Mouse (Mus musculus) megakaryocyte, adult 5-6 weeks (primary cell): ENCODE measurements around the gene Spon1. TPM values are rescaled to one million over a fixed set of nuclear protein-coding genes. Genes with fewer than 3 reads are reported as not detected.

Experiments
- ATAC-seq: 2 replicates; pipeline ENCODE4 v1.8.0; 2016; ENCODE audit warnings: mild to moderate bottlenecking, inconsistent platforms; ENCODE audit not compliant: poor library complexity, severe bottlenecking
- total RNA-seq, 2 experiments: library from RNA; stranded (forward) in 1 of 2; stranded (reverse) in 1 of 2; fragments of 153-499, 151-499 nt in 1 of 2; fragments of 221-1000, 200-1000 nt in 1 of 2; gene quantifications; 2 replicates each; pipeline versions ENCODE4 v1.2.3 to v1.2.4; 2015 to 2017

Gene Spon1
- total RNA-seq, 2 experiments from 2014 or later: 0.13 to 0.22 TPM

DNA sequence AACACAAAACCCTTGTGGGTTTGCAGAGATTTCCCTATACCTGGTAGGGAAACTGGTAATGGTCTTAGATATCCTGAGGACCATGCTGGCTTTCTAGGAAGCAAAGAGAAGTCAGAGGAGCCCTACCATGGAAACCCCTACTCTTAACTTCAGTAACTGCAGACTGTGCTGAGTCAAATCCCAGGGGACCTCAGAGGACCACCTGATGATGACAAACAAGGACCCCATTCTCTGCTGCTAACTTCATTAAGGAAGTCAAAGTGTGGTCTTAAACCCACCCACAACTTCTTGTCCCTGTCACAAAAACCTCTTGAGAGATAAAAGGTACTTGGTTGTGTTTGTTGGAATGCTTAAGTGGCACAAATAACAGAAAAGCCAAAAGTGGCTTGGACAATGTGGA, 222.4 kb downstream of the Spon1 start:
- no peak for ATAC-seq

DNA sequence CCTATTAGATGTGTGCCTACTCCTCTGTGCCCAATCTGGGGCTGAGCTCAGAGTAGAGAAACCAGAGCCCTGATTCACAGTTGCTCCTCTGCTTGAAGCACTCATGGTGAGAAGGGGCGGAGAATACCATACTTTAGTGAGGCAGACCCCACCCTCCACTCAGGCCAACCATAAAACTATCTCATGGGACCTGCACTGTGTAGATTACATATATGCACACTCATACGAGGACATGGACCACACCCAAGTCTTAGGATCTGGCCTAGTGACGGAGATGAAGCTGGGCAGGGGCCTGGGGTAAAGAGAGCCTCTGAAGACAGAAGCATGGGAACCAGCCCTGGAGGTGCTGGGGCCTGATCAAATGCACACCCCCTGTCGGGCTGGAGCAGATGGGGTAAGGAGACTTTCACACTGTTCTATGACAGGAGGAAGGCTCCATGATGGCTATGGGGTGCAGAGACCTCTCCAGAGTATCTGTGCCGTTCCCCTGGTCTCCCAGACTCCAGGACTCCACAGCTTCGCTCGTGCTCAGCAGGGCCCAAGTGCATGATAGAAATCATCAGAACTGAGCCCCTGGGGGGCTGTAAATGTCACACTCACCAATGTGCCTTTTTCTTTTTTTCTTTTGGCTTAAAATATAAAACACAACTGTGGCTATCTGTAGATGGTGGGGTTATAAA, 232.0 kb downstream of the Spon1 start:
- ATAC-seq: no peak

DNA sequence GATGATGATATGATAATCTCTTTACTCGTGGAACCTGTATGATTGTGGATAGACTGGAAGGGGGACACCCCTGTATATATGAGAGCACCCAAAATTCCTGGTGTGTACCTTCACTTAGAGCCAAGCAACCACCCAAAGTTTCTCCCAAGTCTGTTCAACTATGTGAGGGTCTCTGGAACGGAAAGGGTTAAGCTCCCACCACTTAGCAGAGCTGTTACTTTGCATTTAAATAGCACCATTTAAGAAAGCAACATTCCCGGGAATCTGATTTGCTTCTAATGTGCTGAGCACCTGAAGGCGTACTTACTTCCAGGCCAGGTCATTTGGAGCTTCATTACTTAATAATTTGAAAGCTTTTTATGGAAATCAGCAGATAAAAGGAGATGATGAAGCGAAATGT, 238.4 kb downstream of the Spon1 start:
- no peak for ATAC-seq

DNA sequence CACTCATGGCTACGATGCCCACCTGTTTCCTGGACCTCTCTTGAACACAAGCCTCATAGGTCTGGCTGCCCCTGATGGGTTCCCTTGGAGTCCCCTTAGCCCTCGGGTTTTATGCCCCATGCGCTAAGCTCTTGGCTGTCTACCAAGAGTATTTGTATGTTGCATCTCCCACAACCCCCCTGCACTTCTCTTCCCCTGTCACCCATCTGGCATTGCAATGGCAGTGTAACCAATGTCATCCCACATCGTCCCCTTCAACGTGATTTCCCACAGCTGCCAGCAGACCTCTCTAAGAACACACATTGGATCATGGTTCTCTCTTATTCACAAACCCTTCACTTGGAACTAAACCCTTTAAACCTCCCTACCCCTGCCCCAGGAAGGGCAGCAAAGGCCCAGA, 239.7 kb downstream of the Spon1 start:
- no peak for ATAC-seq

DNA sequence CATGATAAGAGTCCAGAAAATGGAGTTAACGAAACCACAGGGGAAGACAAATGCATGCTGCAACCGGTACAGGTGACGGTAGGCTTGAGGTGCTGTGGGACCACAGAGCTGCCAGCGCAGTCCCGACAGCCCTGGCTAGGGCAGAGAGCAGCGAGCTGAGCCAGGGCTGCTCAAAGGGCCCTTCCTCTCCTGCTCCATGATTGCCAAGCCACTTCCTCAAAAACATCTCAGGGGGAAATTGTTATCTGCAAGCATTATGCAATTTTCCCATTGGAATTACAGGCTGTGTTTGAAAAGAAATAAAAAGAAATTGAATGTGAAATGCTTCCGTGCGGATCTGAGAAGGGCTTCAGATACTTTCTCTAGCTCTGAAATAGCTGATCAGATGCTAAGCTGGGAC, 240.7 kb downstream of the Spon1 start:
- ATAC-seq: no peak

DNA sequence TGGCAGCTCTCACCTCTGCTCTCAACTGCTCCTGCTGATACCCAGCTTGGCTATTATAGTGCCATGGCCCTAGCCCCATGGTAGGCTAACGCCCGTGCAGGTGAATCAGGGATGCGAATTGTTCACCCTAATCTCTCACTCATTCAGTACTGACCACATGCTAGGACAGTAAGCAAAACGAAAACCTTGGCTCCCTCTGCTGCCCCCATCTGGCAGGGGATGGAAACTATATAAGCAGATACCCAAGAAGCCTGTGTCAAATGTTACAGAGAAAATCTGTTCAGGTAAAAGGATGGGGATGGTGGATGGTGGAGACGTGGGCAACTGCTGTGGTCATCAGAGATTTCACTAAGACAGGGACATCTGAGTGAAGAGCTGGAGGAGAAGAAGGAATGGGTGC, 241.8 kb downstream of the Spon1 start:
- peak; percentile 54; the same call in 1 of the 2 replicates for ATAC-seq

DNA sequence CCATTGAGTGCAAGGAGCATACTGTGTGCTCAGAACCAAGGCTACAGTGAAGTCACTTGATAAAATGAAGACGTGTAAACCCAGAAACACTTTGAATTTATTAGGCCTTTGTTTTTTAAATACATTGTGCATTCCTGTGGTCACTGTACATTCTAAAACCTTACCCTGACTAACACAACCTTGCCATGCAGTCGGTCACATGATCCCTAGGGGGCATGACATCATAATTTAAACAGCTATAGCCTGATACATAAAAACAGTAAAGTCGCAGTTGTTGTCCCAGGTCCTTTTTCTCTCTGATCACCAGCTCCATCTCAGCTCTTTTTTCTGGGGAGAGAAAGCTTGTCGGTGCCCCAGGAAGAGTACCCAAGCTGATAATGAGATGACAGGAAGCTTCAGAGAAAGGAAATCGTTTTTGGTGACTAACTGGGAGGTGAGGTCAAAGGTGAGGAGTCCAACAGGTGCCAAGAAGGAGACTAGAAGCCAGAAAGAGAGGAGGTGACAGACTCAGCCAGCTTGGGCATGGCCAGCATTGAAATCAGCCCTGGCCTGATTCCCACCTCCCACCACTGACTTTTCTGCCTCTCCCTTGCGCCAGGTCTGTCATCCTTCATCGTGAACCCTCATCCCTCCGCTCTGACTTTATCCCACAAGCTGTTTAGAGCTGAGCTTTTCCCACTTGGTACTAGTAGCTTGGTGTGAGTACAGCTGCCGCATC, 246.1 kb downstream of the Spon1 start:
- no peak for ATAC-seq

DNA sequence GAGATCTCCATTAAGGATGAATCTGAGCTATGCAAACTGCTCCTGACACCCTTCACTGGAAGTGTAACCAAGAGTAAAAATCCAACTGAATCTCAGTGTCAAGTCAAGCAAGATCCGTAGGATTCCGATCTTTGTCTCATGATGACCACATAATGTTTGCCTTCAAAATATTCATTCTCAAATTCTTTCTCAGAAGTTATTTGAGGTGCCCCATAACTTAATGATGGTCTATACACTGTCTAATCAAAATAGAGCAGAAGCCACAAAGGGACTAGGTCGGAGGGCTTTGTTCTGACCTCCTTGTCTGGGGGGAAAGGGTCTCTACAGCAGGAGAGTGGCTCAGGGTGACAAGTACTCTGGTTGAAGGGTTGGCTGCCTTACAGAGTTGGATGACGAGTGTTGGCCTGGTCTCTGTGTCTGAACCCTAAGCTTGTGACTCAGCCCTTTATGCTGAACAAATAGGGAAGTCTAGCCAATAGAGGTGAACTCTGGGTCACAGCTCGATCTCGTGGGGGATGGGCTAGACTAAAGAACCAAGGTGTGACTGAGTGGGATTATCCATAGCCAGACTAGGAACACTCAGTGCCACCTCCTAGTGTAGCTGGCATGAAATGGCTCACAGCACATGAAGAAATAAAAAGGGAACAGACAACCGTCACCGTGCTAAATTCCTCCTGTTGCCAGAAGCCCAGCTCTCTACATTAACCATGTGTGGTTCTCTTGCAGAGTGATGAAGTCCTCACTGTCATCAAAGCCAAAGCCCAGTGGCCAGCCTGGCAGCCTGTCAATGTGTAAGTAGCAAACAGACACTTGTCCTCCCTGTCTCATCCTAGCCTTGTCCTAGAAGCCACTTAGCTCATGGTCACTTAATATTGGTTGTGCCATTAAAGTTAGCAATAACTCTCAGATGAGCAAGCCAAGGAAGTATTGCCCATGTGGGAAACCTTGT, 250.5 kb downstream of the Spon1 start:
- ATAC-seq: peak; percentile 68

DNA sequence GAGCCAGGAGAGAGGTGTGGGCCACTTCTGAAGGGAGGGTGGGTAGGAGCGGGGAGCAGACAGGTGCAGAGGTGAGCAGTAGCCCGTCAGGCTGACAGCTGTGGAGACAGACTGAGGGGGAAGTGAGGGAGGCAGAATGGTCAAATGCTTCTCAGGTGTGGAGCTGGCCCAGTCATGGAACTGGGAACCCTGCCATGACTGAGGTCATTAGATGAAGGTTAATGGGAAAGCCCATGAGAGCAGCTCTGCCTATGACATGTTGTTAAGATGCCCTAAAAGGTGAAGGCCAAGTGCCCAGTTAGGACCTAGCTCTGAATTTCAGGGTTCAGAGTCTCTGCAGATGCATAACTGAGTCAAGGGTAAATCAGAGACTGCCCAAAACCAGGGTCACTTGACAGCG, 253.1 kb downstream of the Spon1 start:
- no peak for ATAC-seq

DNA sequence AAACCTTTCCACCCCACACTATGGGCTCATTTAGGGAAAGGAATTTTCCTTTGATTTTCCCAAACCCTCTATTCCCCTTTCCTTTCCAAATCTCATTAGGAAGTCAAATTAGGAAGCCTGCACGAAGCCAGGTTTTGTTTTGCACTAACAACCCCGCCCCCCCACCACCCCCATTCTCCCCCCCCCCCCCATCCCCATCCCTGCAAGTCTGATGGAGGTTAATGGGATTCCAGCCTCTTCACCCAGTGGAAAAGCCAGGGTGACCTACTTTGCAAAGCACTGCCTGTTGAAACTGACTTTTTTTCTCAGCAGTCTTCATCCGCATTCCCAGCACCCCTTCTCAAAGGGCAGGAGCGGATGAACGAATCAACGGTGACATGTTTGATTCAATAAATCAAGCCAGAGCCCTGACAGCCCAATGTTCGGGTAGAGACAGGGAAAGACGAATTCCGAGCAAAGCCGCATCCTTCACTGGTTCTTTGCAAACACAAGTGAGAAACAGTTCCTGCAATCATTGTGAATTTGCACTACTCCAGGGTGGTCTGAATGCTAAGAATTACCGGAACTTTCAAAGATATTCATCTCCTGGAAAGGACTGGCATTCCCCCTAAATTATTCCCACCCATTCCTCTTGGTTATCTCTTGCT, 254.4 kb downstream of the Spon1 start:
- ATAC-seq: peak; percentile 14; the same call in 1 of the 2 replicates

DNA sequence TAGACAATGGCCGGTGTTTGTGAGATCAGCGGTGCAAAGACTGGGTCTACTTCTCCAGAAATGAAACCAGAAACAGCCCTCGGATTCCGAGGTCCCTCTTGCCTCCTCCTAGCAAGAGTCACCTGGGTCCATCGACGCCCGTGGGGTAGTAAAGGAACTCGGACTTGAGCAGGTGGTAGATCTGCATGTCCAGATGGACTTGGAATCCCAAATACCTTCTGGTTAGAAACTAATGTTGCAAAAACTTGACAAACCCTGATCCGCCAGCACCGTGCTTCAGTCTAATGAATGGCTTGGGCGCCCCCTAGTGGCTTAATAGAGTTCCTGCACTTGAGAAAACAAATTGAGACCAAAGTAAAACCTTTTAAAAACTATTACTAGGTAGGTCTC, 254.9 kb downstream of the Spon1 start:
- ATAC-seq: peak; percentile 75

DNA sequence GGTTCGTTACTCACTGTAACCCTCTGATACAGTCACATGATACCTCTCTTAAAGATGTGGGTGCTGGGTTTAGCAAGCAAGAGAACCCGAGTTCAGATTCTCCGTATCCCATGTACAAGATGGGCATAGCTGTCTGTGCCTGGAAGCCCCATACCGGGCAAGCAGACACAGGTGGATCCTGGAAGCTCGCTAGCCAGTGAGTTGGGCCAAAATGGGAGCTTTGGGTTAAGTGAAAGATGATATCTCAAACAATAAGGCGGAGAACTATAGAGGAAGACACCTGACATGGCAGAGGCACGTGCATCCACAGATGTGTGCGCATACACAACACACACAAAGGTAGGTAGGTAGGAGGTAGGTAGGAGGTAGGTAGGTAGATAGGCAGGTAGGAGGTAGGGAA, 261.1 kb downstream of the Spon1 start:
- ATAC-seq: no peak

DNA sequence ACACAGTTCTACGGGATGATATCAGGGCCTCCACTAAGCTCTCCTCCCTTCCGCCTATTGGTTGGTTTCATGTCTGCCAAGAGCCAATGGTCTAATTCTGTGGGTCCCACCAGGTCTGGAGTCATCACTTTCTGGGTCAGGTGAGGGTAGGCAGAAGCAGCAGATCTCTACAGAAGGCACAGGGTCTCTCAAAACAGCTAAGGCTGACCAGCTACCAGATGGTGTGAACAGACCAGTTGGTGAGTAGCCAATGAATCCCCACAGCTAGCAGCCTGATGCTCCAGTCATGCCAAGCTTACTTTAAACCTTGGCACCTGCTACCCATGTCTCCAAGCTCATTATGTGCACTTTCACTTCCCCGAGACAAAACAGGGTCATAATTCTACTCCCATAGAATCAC, 261.6 kb downstream of the Spon1 start:
- ATAC-seq: no peak

DNA sequence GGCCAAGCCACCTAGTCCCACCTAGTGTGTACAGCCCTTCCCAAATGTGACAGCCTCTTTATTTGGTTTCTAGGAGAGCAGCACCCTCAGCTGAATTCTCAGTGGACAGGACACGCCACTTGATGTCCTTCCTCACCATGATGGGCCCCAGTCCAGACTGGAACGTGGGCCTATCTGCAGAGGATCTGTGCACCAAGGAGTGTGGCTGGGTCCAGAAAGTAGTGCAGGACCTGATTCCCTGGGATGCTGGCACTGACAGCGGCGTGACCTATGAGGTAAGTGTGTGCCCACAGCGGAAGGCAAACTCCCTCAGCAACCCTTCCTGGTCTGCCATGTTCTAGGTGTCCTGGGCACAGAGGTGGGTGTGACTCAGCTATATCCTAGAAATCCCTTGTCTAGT, 263.0 kb downstream of the Spon1 start:
- ATAC-seq: no peak; the same call in 1 of the 2 replicates

DNA sequence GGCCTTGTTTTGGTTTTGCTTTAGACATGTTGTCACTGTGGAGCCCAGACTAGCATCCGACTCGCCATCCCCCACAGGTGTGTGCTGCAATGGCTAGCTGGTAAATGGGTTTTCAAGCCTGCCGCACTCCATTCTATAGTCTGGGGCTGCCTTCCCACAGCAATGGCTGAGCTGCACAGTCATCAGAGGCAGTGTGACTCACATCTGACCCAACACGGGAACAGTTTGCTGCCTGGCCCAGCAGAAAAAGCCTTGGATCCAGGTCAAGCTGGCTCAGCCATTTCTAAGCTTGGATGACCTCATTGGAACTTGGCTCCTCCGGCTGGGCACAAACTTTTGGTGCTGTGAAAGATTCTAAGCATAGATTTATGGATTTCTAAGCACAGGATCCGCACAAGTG, 263.8 kb downstream of the Spon1 start:
- no peak for ATAC-seq

DNA sequence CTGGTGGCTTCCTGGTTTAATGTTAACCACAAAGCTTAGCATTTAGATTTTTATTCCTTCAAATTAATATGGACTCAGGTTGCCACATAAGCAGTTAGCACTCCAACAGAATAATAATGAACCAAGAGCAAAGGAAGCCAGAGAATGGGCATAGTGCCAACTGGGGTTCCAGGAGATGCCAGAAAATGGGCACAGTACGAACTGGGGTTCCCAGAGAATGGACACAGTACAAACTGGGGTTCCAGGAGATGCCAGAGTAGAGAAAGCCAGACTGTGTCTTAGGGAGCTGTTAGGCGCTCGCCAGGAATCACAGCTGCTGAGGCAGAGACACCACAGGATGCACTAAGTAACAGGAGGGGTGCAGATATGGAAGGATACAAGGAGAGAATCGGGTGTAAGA, 271.4 kb downstream of the Spon1 start:
- no peak for ATAC-seq

DNA sequence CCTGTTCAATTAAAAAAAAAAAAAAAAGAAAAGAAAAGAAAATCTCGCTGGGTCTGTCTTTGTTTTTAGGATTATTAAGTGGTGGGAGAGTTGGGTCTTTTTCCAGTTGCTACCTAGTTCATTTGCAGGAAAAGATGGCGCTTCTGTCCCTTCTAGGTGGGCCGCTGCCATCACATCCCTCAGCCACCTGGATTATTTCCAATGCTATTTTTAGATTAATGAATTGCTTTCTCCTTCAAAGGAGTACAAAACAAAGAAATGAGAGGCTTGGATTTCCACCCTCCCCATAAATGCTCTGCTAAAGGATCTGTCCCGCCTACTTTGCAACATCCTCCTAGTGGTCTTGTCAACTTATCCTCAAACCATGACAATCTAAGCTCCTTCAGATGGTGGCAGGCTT, 275.6 kb downstream of the Spon1 start:
- no peak for ATAC-seq

DNA sequence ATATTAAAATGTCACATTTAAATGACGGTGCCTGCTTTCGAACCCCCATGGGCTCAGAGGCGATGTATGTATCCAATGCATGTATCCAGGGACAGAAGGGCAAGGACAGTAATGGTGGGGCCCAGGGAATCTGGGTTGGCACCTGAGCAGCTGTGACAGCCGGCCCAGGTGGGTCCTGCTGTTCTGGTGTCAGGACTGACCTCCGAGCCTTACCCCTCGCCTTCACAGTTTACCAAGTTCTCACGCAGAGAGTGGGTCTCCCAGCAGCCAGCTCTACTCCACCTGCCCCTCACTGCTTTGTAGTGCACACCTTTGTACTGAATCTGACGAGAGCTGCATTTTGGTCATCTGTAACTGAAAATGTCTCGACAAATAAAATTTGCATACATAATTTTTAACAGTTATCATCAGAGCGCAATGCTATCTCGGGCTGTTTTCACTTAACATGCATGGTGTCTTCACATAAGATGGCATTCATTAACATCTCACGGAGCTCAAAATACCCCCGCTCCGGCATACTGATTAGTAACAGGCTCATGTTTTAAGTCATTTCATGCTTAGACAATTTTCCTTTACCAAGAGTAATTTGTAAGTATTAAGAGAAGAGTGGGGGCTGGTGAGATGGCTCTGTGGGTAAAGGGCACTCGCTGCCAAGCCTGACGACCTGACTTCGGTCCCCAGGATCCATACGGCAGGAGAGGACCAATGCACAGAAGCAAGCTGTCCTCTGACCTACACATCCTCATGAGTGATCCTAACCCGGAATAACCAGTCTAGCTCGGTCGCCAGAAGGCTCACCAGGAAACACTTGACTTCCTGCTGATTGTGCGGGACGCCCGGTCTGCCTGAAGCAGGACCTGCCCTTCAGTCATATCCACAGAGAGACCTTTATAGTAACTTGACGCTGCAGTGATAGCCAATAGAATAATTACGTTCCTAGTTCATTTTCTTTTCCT, 277.5 kb downstream of the Spon1 start:
- ATAC-seq: peak; percentile 38; the same call in 1 of the 2 replicates

DNA sequence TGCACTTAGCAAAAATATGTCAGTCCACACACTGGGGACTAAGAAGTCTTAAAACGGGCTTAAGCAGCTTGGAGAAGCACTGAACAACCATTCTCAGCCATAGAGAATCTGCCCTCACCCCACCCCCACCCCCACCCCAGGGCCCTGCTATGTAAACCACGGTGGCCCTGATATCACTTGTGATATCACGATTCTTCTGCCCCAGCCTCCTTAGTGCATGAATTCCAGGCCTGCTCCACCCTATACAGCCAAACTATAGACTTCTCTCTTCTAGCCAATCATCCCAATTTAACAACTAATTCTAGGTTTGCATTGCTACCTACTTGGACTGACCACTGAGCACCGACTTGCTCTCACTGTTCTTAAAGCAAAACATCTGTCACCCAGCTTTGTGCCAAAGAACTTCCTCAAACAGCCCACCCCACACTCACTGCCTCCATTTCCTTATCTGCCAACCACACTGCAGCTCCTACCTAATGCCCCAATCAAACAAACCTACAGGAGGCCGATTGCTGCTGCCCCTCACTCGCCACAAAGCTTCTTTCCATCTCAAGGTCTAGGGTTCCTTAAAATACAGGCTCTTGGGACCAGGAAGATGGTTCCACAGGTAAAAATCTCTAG, 278.2 kb downstream of the Spon1 start:
- peak; percentile 59 for ATAC-seq
